Mouse (Mus musculus): ENCODE measurements around the gene Gpr180. TPM values are rescaled to one million over a fixed set of nuclear protein-coding genes. Genes with fewer than 3 reads are reported as not detected.

Gene Gpr180
- total and polyA plus RNA-seq, 2 experiments, result 28.0 to 32.7 TPM

DNA sequence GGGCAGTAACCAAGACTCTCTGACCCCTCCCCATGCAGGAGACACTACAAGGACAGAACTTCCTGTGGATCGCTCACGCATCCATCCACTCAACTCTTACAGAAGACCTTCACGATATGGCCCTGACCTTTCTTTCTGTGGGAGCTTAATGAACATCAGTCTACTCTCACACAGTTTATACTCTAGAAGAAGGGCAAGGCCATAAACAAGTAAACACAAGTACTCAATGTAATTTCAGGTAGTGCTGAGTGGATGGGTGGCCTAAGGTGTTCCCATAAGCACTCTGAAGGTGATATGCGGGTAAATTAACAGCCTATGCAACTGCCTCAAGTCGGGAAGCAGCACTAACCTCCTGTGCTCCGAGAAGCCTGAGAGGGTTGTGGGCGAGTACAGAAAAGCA is 5.5 kb upstream of the Gpr180 start:
- TF ChIP-seq POLR2A (IDR thresholded peaks at IDR 0.05; ENCODE audit: extremely low read depth, insufficient read depth, low read length), result no peak
- TF ChIP-seq CTCF (IDR thresholded peaks at IDR 0.05; ENCODE audit: low read depth, low read length), result no peak
- peaks cover 6% of the 10 kb centered on the region; the same call in 1 of the 2 replicates for H3K36me3 ChIP-seq (ENCODE audit: control insufficient read depth, insufficient read depth, low read length)
- DNase-seq (ENCODE audit: extremely low read depth, low read depth, low spot score), result no peak
- no peak overlapping the region for H3K4me3 ChIP-seq (ENCODE audit: insufficient read depth, low read depth, low read length)
- H3K4me1 ChIP-seq (ENCODE audit: control insufficient read depth, insufficient read depth, low read length), result peaks cover 9% of the 10 kb centered on the region
- 67% methylated on average over 7 of the region's 7 CpGs for WGBS
- no peak overlapping the region for H3K27ac ChIP-seq (replicated peaks; ENCODE audit: insufficient read depth, low read depth, low read length)
- peak overlapping the region; percentile 88 for H3K9ac ChIP-seq (ENCODE audit: low read depth, low read length)
- peaks cover 9% of the 10 kb centered on the region; the same call in 1 of the 2 replicates for H3K79me2 ChIP-seq (ENCODE audit: control insufficient read depth, insufficient read depth, low read length)
- H3K27me3 ChIP-seq (ENCODE audit: control insufficient read depth, insufficient read depth, low read length), result no peaks in the 10 kb centered on the region

DNA sequence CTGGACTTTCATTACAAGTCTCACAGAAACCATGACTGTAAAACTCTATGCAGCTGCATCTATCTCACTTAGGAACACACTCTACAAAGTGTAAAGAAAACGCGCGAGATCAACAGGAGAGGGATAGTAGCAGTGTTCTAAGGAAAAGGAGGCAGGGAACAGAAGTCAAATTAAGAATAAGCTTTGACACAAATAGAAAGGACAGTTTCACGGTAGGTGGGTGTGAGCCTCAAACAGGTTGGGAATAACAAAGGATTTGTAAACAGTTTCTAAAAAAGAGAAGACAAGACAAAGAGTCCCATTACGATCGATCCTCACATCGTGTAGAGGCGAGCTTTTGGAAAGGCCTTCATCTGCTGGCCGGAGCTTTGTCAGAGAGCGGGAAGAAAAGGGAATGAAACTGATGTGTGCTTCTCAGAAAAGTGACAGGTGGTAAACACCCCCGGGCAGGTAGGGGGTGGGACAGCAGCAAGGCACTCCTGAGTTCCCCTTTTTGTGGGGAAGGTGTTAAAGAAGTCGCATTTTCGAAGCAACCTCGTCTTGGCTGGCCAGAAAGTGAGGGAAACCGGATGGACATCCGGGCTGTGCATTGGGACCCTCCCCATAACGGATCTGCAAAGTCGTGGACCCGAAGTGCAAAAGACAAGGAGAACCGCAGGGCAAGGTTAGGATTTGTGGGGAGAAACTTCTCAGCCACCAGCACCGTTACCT is 4.9 kb upstream of the Gpr180 start:
- Histone ChIP-seq H3K36me3 (ENCODE audit: control insufficient read depth, insufficient read depth, low read length) (peaks cover 4% of the 10 kb centered on the region; the same call in 1 of the 2 replicates), H3K9ac (ENCODE audit: low read depth, low read length) (peak overlapping the region; percentile 88), H3K4me1 (ENCODE audit: control insufficient read depth, insufficient read depth, low read length) (peaks cover 10% of the 10 kb centered on the region), H3K27ac (replicated peaks; ENCODE audit: insufficient read depth, low read depth, low read length) (peak overlapping the region; percentile 63), H3K27me3 (ENCODE audit: control insufficient read depth, insufficient read depth, low read length) (no peaks in the 10 kb centered on the region), H3K79me2 (ENCODE audit: control insufficient read depth, insufficient read depth, low read length) (peaks cover 9% of the 10 kb centered on the region; the same call in 1 of the 2 replicates), H3K4me3 (ENCODE audit: insufficient read depth, low read depth, low read length) (peak overlapping the region; percentile 90)
- 8% methylated on average over 21 of the region's 21 CpGs for WGBS
- TF ChIP-seq POLR2A (IDR thresholded peaks at IDR 0.05; ENCODE audit: extremely low read depth, insufficient read depth, low read length) (no peak), CTCF (IDR thresholded peaks at IDR 0.05; ENCODE audit: low read depth, low read length) (no peak)
- no peak for DNase-seq (ENCODE audit: extremely low read depth, low read depth, low spot score)

DNA sequence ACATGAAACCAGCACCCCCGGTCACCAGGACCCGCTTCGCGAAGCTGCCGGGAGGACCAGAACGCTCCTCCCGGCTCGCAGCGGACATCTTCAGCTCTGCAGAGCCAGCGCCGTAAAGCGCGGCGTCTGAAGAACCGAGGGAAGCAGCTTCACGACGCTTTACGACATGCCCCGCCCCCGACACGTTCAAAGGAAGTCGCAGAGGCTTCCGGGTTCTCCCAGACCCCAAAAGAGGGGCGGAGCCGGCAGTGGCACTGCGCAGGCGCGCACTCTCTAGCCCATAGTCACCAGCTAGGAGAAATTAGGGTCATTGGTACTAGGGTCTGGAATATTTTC is 4.3 kb upstream of the Gpr180 start, which contains the start of gene Tgds:
Tgds (minus strand) TSS at position 114 of the 336 bp plus-strand sequence.
- TF ChIP-seq CTCF (IDR thresholded peaks at IDR 0.05; ENCODE audit: low read depth, low read length) (0 out of 2 replicates have a peak, but pooled peaks have one; percentile 3), POLR2A (IDR thresholded peaks at IDR 0.05; ENCODE audit: extremely low read depth, insufficient read depth, low read length) (peak; percentile 88)
- DNase-seq (ENCODE audit: extremely low read depth, low read depth, low spot score), result peak; percentile 92
- peak within 1 kb of the TSS; percentile 88 for H3K9ac ChIP-seq (ENCODE audit: low read depth, low read length)
- H3K79me2 ChIP-seq (ENCODE audit: control insufficient read depth, insufficient read depth, low read length), result peaks cover 9% of the 10 kb centered on the region; the same call in 1 of the 2 replicates
- H3K4me1 ChIP-seq (ENCODE audit: control insufficient read depth, insufficient read depth, low read length), result peaks cover 10% of the 10 kb centered on the region
- H3K27ac ChIP-seq (replicated peaks; ENCODE audit: insufficient read depth, low read depth, low read length), result peak within 1 kb of the TSS; percentile 63
- H3K36me3 ChIP-seq (ENCODE audit: control insufficient read depth, insufficient read depth, low read length), result no peaks in the 10 kb centered on the region; the same call in 1 of the 2 replicates
- H3K4me3 ChIP-seq (ENCODE audit: insufficient read depth, low read depth, low read length), result peak within 1 kb of the TSS; percentile 90
- no peaks in the 10 kb centered on the region for H3K27me3 ChIP-seq (ENCODE audit: control insufficient read depth, insufficient read depth, low read length)
- under 1% methylated on average over 28 of the region's 28 CpGs for WGBS

DNA sequence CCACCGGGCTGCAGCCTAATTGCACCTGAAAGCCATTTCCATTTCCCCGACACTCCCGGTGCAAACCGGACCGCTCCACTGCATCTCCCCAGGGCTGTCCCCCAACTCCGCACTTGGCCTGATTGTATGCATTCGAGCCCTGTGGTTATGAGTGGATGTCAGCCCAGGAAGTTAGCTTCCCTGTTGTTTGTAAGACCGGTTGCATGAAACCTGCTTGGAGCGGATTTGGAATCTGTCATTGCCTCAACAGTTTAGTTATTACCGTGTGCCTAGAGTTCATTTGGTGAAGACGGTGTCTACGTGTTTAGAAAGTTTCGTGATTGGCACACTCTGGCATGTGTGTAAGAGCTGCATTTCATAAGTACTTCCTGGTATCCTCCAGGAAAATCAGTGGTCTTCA is 529 bp downstream of the Gpr180 start:
- Histone ChIP-seq H3K79me2 (ENCODE audit: control insufficient read depth, insufficient read depth, low read length) (peaks cover under 1% of the 10 kb centered on the region; the same call in 1 of the 2 replicates), H3K27me3 (ENCODE audit: control insufficient read depth, insufficient read depth, low read length) (no peaks in the 10 kb centered on the region), H3K36me3 (ENCODE audit: control insufficient read depth, insufficient read depth, low read length) (peaks cover 3% of the 10 kb centered on the region), H3K4me3 (ENCODE audit: insufficient read depth, low read depth, low read length) (peak overlapping the region; percentile 78), H3K4me1 (ENCODE audit: control insufficient read depth, insufficient read depth, low read length) (peaks cover 3% of the 10 kb centered on the region; the same call in 1 of the 2 replicates), H3K27ac (replicated peaks; ENCODE audit: insufficient read depth, low read depth, low read length) (peak overlapping the region; percentile 43; the same call in 1 of the 2 replicates), H3K9ac (ENCODE audit: low read depth, low read length) (peak overlapping the region; percentile 84)
- TF ChIP-seq POLR2A (IDR thresholded peaks at IDR 0.05; ENCODE audit: extremely low read depth, insufficient read depth, low read length) (no peak), CTCF (IDR thresholded peaks at IDR 0.05; ENCODE audit: low read depth, low read length) (no peak)
- under 1% methylated on average over 13 of the region's 13 CpGs for WGBS
- DNase-seq (ENCODE audit: extremely low read depth, low read depth, low spot score), result peak; percentile 65

DNA sequence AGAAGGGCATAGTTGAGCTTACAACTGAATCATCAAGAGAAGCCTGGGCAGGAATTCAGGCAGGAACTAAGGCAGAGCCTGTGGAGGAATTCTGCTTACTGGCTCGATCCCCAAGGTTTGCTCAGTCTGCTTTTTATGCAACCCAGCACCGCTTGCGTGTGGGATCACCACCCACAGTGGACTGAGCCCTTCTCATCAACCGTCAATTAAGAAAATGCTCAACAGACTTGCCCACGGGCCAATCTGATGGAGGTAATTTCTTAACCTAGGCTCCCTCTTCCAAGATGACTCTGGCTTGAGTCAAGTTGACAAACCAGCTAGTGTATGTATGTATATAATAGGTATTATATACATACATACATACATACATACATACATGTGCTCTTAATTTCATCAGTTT is 5.3 kb downstream of the Gpr180 start:
- DNase-seq (ENCODE audit: extremely low read depth, low read depth, low spot score), result no peak
- TF ChIP-seq POLR2A (IDR thresholded peaks at IDR 0.05; ENCODE audit: extremely low read depth, insufficient read depth, low read length), result no peak
- TF ChIP-seq CTCF (IDR thresholded peaks at IDR 0.05; ENCODE audit: low read depth, low read length), result no peak
- 98% methylated on average over 5 of the region's 5 CpGs for WGBS

DNA sequence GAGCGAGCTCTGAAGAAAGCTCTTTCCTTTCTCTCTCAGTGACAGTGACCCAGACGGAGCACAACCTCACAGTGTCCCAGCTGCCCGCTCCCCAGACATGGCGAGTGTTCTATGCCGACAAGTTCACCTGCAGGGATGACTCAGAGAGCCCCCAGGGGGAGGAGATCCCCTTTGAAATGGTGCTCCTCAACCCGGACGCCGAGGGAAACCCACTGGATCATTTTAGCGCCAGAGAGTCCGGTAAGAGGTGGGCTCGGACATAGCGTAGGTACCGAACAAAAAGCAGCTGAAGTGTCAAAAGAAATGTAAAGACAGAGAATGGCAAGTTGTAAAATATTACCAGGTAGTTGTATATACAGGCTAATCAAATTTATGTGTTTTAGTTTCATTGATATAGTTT is 11.1 kb downstream of the Gpr180 start:
- H3K27ac ChIP-seq (replicated peaks; ENCODE audit: insufficient read depth, low read depth, low read length), result no peak overlapping the region
- peaks cover 8% of the 10 kb centered on the region for H3K4me1 ChIP-seq (ENCODE audit: control insufficient read depth, insufficient read depth, low read length)
- no peaks in the 10 kb centered on the region for H3K27me3 ChIP-seq (ENCODE audit: control insufficient read depth, insufficient read depth, low read length)
- TF ChIP-seq CTCF (IDR thresholded peaks at IDR 0.05; ENCODE audit: low read depth, low read length) (no peak), POLR2A (IDR thresholded peaks at IDR 0.05; ENCODE audit: extremely low read depth, insufficient read depth, low read length) (no peak)
- DNase-seq (ENCODE audit: extremely low read depth, low read depth, low spot score), result no peak
- WGBS, result 97% methylated on average over 13 of the region's 13 CpGs
- no peaks in the 10 kb centered on the region; the same call in 1 of the 2 replicates for H3K36me3 ChIP-seq (ENCODE audit: control insufficient read depth, insufficient read depth, low read length)
- H3K4me3 ChIP-seq (ENCODE audit: insufficient read depth, low read depth, low read length), result no peak overlapping the region
- H3K9ac ChIP-seq (ENCODE audit: low read depth, low read length), result no peak overlapping the region
- H3K79me2 ChIP-seq (ENCODE audit: control insufficient read depth, insufficient read depth, low read length), result no peaks in the 10 kb centered on the region; the same call in 1 of the 2 replicates

More for the DNA sequence above, 5.3 kb downstream of the Gpr180 start:
- Histone ChIP-seq H3K9ac (ENCODE audit: low read depth, low read length) (no peak overlapping the region), H3K4me1 (ENCODE audit: control insufficient read depth, insufficient read depth, low read length) (no peaks in the 10 kb centered on the region), H3K27me3 (ENCODE audit: control insufficient read depth, insufficient read depth, low read length) (no peaks in the 10 kb centered on the region), H3K27ac (replicated peaks; ENCODE audit: insufficient read depth, low read depth, low read length) (no peak overlapping the region), H3K4me3 (ENCODE audit: insufficient read depth, low read depth, low read length) (no peak overlapping the region), H3K79me2 (ENCODE audit: control insufficient read depth, insufficient read depth, low read length) (no peaks in the 10 kb centered on the region; the same call in 1 of the 2 replicates), H3K36me3 (ENCODE audit: control insufficient read depth, insufficient read depth, low read length) (peaks cover 3% of the 10 kb centered on the region)

Data from liver, adult 2 months (tissue).